Mouse (Mus musculus) olfactory bulb, adult 2 months (tissue): ENCODE data around the gene Gm21863. TPM values are rescaled to one million over a fixed set of nuclear protein-coding genes. Genes with fewer than 3 reads are reported as not detected.
"Not testable (repeated sequence)": the region's sequence is repeated elsewhere in the genome, so short reads cannot be mapped to it uniquely, and the experiment has no call there.

Experiments used
- H3K27ac ChIP-seq: fragments of 200-500 bp; 2 replicates; pipeline ENCODE4 v1.5.1; 2012; ENCODE audit warnings: low read depth, low read length; ENCODE audit not compliant: insufficient read depth
- H3K4me1 ChIP-seq: fragments of 200-500 bp; 2 replicates; pipeline ENCODE4 v1.6.1; 2012; ENCODE audit warnings: low read length; ENCODE audit not compliant: control insufficient read depth, insufficient read depth
- H3K4me3 ChIP-seq: fragments of 200-500 bp; 2 replicates; pipeline ENCODE4 v1.5.1; 2012; ENCODE audit warnings: mild to moderate bottlenecking, low read depth, low read length, moderate library complexity; ENCODE audit not compliant: insufficient read depth
- WGBS: fragments of 180-500 bp; shearing (Covaris S2); methylation state at CpG from one replicate; pipeline ENCODE4 v1.1.7; 2018; 5-methylcytosine and 5-hydroxymethylcytosine counted together
- polyA plus RNA-seq: library from polyadenylated mRNA; stranded (reverse); fragments of >200 nt; gene quantifications from 2 replicates; pipeline ENCODE4 v1.2.4, GENCODE M21; 2012; ENCODE audit warnings: low replicate concordance; ENCODE audit not compliant: missing spikeins, insufficient read depth, insufficient read length

Gm21863 gene
- not detected in 2 replicates for polyA plus RNA-seq

DNA sequence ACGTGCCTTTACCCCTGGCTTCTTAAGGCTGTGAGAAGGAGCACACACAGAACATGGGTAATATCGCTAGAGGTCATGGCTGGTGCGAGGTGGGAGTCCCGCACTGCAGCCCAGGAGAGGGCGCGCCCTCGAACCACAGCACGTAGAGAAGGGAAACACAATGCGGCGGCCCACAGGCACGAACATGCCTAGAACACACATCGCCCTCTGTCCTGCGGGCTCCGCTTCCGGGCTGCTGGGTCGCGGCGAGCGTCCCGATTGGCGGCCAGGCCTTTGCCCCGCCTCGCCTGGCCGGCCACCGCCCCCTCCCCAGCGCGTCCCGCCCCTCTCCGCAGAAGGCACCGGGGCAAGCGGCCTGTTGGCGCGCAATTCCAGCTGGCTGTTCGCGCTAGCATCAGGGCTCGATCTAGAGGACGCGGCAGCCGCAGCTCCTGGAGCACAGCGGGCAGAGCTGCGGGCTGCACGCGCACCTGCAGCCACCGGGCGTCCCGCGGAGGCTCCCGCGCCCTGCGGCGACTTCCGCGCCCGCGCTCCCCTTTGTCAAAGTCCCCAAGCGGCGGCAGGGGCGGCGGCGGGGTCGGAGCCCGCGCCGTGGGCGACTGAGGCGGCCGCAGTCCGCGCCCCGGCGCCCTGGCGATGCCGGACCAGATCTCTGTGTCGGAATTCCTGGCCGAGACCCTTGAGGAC, at the start of gene Gm21863:
Gene Gm21863 (plus strand): TSS at position 637 of the 687 bp plus-strand sequence.
- H3K27ac ChIP-seq, H3K4me3 ChIP-seq, H3K4me1 ChIP-seq: not testable (repeated sequence)
- WGBS = 40% methylated on average over 71 of the region's 75 CpGs

DNA sequence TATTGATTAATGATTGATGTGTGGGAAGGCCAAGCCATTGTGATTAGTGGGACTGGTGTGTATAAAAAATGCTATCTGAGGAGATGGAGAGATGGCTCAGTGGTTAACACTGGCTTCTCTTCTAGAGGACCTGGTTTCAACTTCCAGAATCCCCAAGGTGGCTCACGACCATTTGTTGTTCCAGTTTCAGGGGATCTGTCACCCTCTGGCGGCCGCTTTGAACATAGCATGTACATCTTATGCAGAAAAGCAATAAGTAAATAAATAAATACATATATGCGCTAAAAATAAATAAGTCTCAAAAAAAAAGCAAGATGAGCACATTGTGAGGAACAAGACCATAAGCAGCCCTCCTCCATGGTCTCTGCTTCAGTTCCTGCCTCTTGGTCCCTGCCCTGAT, 26.3 kb upstream of the Gm21863 start:
- WGBS = 43% methylated on average over 4 of the region's 4 CpGs
- not testable (repeated sequence) for H3K4me3 ChIP-seq, H3K4me1 ChIP-seq, H3K27ac ChIP-seq
